Mouse (Mus musculus): Measurements from ENCODE around the gene Spem1.

Gene Spem1

GRCm38 (mm10) chr11:69800392-69801197 lies 21.4 kb downstream of the Spem1 start:
- no peak for DNase-seq (ENCODE audit: low spot score in 2 of 2)

GRCm38 (mm10) chr11:69800138-69800391 lies 21.9 kb downstream of the Spem1 start:
- DNase-seq (ENCODE audit: low spot score in 2 of 2), result no peak

GRCm38 (mm10) chr11:69799394-69800137 lies 22.4 kb downstream of the Spem1 start:
- DNase-seq (ENCODE audit: low spot score in 2 of 2), result no peak

- no peak for DNase-seq (ENCODE audit: low spot score in 2 of 2)
Measured at GRCm38 (mm10) chr11:69797924-69798323, 24.1 kb downstream of the Spem1 start.

- DNase-seq (ENCODE audit: low spot score in 2 of 2), result no peak
Measured at GRCm38 (mm10) chr11:69795983-69796435, 26.0 kb downstream of the Spem1 start.

- peak; percentile 86 to 92 for DNase-seq (ENCODE audit: low spot score in 2 of 2)
Measured at GRCm38 (mm10) chr11:69795168-69795982, 26.6 kb downstream of the Spem1 start, which contains the start of gene Chrnb1. TSS of gene Chrnb1 (minus strand) at chr11:69795943.

GRCm38 (mm10) chr11:69793429-69793828 lies 28.6 kb downstream of the Spem1 start:
- no peak for DNase-seq (ENCODE audit: low spot score in 2 of 2)

GRCm38 (mm10) chr11:69791420-69791819 lies 30.6 kb downstream of the Spem1 start:
- no peak for DNase-seq (ENCODE audit: low spot score in 2 of 2)

- DNase-seq (ENCODE audit: low spot score in 2 of 2), result no peak
Measured at GRCm38 (mm10) chr11:69789431-69789830, 32.5 kb downstream of the Spem1 start.

- no peak for DNase-seq (ENCODE audit: low spot score in 2 of 2)
Measured at GRCm38 (mm10) chr11:69787306-69787705, 34.7 kb downstream of the Spem1 start.

GRCm38 (mm10) chr11:69784793-69785272 lies 37.1 kb downstream of the Spem1 start:
- DNase-seq (ENCODE audit: low spot score in 2 of 2), result no peak

GRCm38 (mm10) chr11:69781828-69782227 lies 40.2 kb downstream of the Spem1 start:
- DNase-seq (ENCODE audit: low spot score in 2 of 2), result no peak

- DNase-seq (ENCODE audit: low spot score in 2 of 2), result no peak
Measured at GRCm38 (mm10) chr11:69778985-69779384, 43.0 kb downstream of the Spem1 start.

- no peak for DNase-seq (ENCODE audit: low spot score in 2 of 2)
Measured at GRCm38 (mm10) chr11:69778258-69778982, 43.6 kb downstream of the Spem1 start.

- DNase-seq (ENCODE audit: low spot score in 2 of 2), result no peak
Measured at GRCm38 (mm10) chr11:69777504-69778257, 44.3 kb downstream of the Spem1 start.

- no peak for DNase-seq (ENCODE audit: low spot score in 2 of 2)
Measured at GRCm38 (mm10) chr11:69776488-69776887, 45.5 kb downstream of the Spem1 start.

- no peak for DNase-seq (ENCODE audit: low spot score in 2 of 2)
Measured at GRCm38 (mm10) chr11:69775716-69776115, 46.3 kb downstream of the Spem1 start.

GRCm38 (mm10) chr11:69774961-69775360 lies 47.0 kb downstream of the Spem1 start:
- DNase-seq (ENCODE audit: low spot score in 2 of 2), result no peak
